Mouse (Mus musculus) olfactory bulb, adult 2 months (tissue): ENCODE results near the gene Gm3417.

ENCODE experiments used
- CTCF ChIP-seq: fragments of 200-500 bp; IDR thresholded peaks from 2 replicates; pipeline ENCODE4 v1.5.1; 2012; ENCODE audit warnings: low read depth, mild to moderate bottlenecking, low read length, moderate library complexity; ENCODE audit not compliant: insufficient read depth
- POLR2A ChIP-seq: fragments of 200-500 bp; IDR thresholded peaks from 2 replicates; pipeline ENCODE4 v1.6.1; 2012; ENCODE audit warnings: mild to moderate bottlenecking, low read depth, low read length, moderate library complexity; ENCODE audit not compliant: insufficient read depth

GRCm38 (mm10) chr17:14943729-14944059 lies 34.9 kb downstream of the Gm3417 start:
- TF ChIP-seq POLR2A = no peak
- no peak for TF ChIP-seq CTCF
